Mouse (Mus musculus): ENCODE results near the gene Prpf8. TPM values are rescaled to one million over a fixed set of nuclear protein-coding genes. Genes with fewer than 3 reads are reported as not detected.
"Not testable (repeated sequence)": the region's sequence is repeated elsewhere in the genome, so short reads cannot be mapped to it uniquely, and the experiment has no call there.

The Prpf8 gene
- total RNA-seq (2014; fragmentation: Nextera tagmentation): 160 and 198 TPM in 2 replicates
- total RNA-seq (2017): 118 and 144 TPM in 2 replicates

GRCm38 (mm10) chr11:75486601-75487285 lies at the start of gene Prpf8:
Gene Prpf8, plus strand, starts transcription at chr11:75486816.
- ATAC-seq (replicated peaks; ENCODE audit: low FRiP score, low TSS enrichment, poor library complexity, severe bottlenecking): peak; percentile 100

GRCm38 (mm10) chr11:75438194-75438593 lies 48.4 kb upstream of the Prpf8 start:
- ATAC-seq (replicated peaks; ENCODE audit: low FRiP score, low TSS enrichment, poor library complexity, severe bottlenecking): no peak

- no peak for ATAC-seq (replicated peaks; ENCODE audit: low FRiP score, low TSS enrichment, poor library complexity, severe bottlenecking)
Observed at GRCm38 (mm10) chr11:75438804-75439203, 47.8 kb upstream of the Prpf8 start.

- ATAC-seq (replicated peaks; ENCODE audit: low FRiP score, low TSS enrichment, poor library complexity, severe bottlenecking): no peak
Observed at GRCm38 (mm10) chr11:75439363-75439762, 47.3 kb upstream of the Prpf8 start, which contains the start of gene Serpinf2. Gene Serpinf2, minus strand, starts transcription at chr11:75439591.

- no peak for ATAC-seq (replicated peaks; ENCODE audit: low FRiP score, low TSS enrichment, poor library complexity, severe bottlenecking)
Observed at GRCm38 (mm10) chr11:75439951-75440350, 46.7 kb upstream of the Prpf8 start.

GRCm38 (mm10) chr11:75441034-75441433 lies 45.6 kb upstream of the Prpf8 start:
- no peak for ATAC-seq (replicated peaks; ENCODE audit: low FRiP score, low TSS enrichment, poor library complexity, severe bottlenecking)

- ATAC-seq (replicated peaks; ENCODE audit: low FRiP score, low TSS enrichment, poor library complexity, severe bottlenecking): no peak
Observed at GRCm38 (mm10) chr11:75441601-75442000, 45.0 kb upstream of the Prpf8 start.

- no peak for ATAC-seq (replicated peaks; ENCODE audit: low FRiP score, low TSS enrichment, poor library complexity, severe bottlenecking)
Observed at GRCm38 (mm10) chr11:75443711-75444110, 42.9 kb upstream of the Prpf8 start.

GRCm38 (mm10) chr11:75448575-75448974 lies 38.0 kb upstream of the Prpf8 start:
- ATAC-seq (replicated peaks; ENCODE audit: low FRiP score, low TSS enrichment, poor library complexity, severe bottlenecking): no peak

- ATAC-seq (replicated peaks; ENCODE audit: low FRiP score, low TSS enrichment, poor library complexity, severe bottlenecking): no peak
Observed at GRCm38 (mm10) chr11:75449695-75450094, 36.9 kb upstream of the Prpf8 start.

- ATAC-seq (replicated peaks; ENCODE audit: low FRiP score, low TSS enrichment, poor library complexity, severe bottlenecking): peak; percentile 60
Observed at GRCm38 (mm10) chr11:75450304-75450908, 36.2 kb upstream of the Prpf8 start.

- ATAC-seq (replicated peaks; ENCODE audit: low FRiP score, low TSS enrichment, poor library complexity, severe bottlenecking): peak; percentile 11; the same call in 1 of the 2 replicates
Observed at GRCm38 (mm10) chr11:75450936-75451335, 35.7 kb upstream of the Prpf8 start.

- no peak for ATAC-seq (replicated peaks; ENCODE audit: low FRiP score, low TSS enrichment, poor library complexity, severe bottlenecking)
Observed at GRCm38 (mm10) chr11:75452081-75452480, 34.5 kb upstream of the Prpf8 start.

GRCm38 (mm10) chr11:75452812-75453557 lies 33.6 kb upstream of the Prpf8 start:
- no peak for ATAC-seq (replicated peaks; ENCODE audit: low FRiP score, low TSS enrichment, poor library complexity, severe bottlenecking)

GRCm38 (mm10) chr11:75453991-75454930 lies 32.4 kb upstream of the Prpf8 start, which contains the start of gene Wdr81:
Gene Wdr81, minus strand, starts transcription at chr11:75454717.
- ATAC-seq (replicated peaks; ENCODE audit: low FRiP score, low TSS enrichment, poor library complexity, severe bottlenecking): peak; percentile 82

GRCm38 (mm10) chr11:75455041-75455736 lies 31.4 kb upstream of the Prpf8 start:
- no peak for ATAC-seq (replicated peaks; ENCODE audit: low FRiP score, low TSS enrichment, poor library complexity, severe bottlenecking)

- not testable (repeated sequence) for ATAC-seq (replicated peaks; ENCODE audit: low FRiP score, low TSS enrichment, poor library complexity, severe bottlenecking)
Observed at GRCm38 (mm10) chr11:75455971-75456370, 30.6 kb upstream of the Prpf8 start.

GRCm38 (mm10) chr11:75456440-75456871 lies 30.2 kb upstream of the Prpf8 start:
- ATAC-seq (replicated peaks; ENCODE audit: low FRiP score, low TSS enrichment, poor library complexity, severe bottlenecking): no peak

GRCm38 (mm10) chr11:75458169-75458568 lies 28.4 kb upstream of the Prpf8 start:
- ATAC-seq (replicated peaks; ENCODE audit: low FRiP score, low TSS enrichment, poor library complexity, severe bottlenecking): no peak

All from megakaryocyte-erythroid progenitor cell, adult 5-6 weeks (primary cell).